Mouse (Mus musculus) heart, postnatal 0 days (tissue): ENCODE measurements at regions not wholly inside any gene's neighbourhood (a gene's known extent, or its start where the extent isn't known, plus 50 kb on each side); places are given as distances from the start of the nearest gene placed in this dataset.

Experiments
- ATAC-seq: fragments of 200-750 bp; cut with Nextera tagmentation; 2 replicates; pipeline ENCODE4 v1.8.0; 2017; ENCODE audit warnings: low read depth, moderate number of reproducible peaks, moderate library complexity; ENCODE audit not compliant: insufficient read depth
- DNase-seq: peaks from one replicate; pipeline ENCODE4 v3.0.0-alpha.2; 2016; ENCODE audit warnings: low spot score
- H3K27ac ChIP-seq: fragments of 300-500 bp; sonication (generic); 2 replicates; pipeline ENCODE4 v1.5.1; 2014; ENCODE audit warnings: low read depth, mild to moderate bottlenecking
- H3K27me3 ChIP-seq: fragments of 300-500 bp; sonication (generic); 2 replicates; pipeline ENCODE4 v1.6.1; 2014; ENCODE audit warnings: low read length, mixed read lengths; ENCODE audit not compliant: control insufficient read depth, insufficient read depth
- H3K36me3 ChIP-seq: fragments of 300-500 bp; sonication (generic); replicated peaks from 2 replicates; pipeline ENCODE4 v1.6.1; 2014; ENCODE audit warnings: low read length, mixed read lengths; ENCODE audit not compliant: control insufficient read depth, insufficient read depth
- H3K4me1 ChIP-seq: fragments of 300-500 bp; sonication (generic); 2 replicates; pipeline ENCODE4 v1.6.1; 2014; ENCODE audit warnings: antibody characterized with exemption; ENCODE audit not compliant: control insufficient read depth, insufficient read depth
- H3K4me2 ChIP-seq: fragments of 300-500 bp; sonication (generic); 2 replicates; pipeline ENCODE4 v1.6.1; 2014; ENCODE audit warnings: low read depth, mild to moderate bottlenecking, low read length, moderate library complexity
- H3K4me3 ChIP-seq: fragments of 300-500 bp; sonication (generic); 2 replicates; pipeline ENCODE4 v1.5.1; 2014; ENCODE audit warnings: low read depth, low read length
- H3K9ac ChIP-seq: fragments of 300-500 bp; sonication (generic); replicated peaks from 2 replicates; pipeline ENCODE4 v1.6.1; 2014; ENCODE audit warnings: low read depth, low read length, mixed read lengths
- H3K9me3 ChIP-seq: fragments of 300-500 bp; sonication (generic); replicated peaks from 2 replicates; pipeline ENCODE4 v1.6.1; 2016; ENCODE audit warnings: low read length; ENCODE audit not compliant: control insufficient read depth
- CTCF ChIP-seq: IDR thresholded peaks from 2 replicates; pipeline ENCODE4 v1.5.1; 2016; ENCODE audit warnings: antibody characterized with exemption, control low read depth, low read depth
- EP300 ChIP-seq: IDR thresholded peaks from 2 replicates; pipeline ENCODE4 v1.6.1; 2016; ENCODE audit warnings: antibody characterized with exemption, low read depth
- WGBS: fragments of 180-500 bp; shearing (Covaris S2); extraction: QIAGEN DNeasy Blood & Tissue Kit; methylation state at CpG from one replicate; pipeline ENCODE4 v1.1.7; 2014; 5-methylcytosine and 5-hydroxymethylcytosine counted together

DNA sequence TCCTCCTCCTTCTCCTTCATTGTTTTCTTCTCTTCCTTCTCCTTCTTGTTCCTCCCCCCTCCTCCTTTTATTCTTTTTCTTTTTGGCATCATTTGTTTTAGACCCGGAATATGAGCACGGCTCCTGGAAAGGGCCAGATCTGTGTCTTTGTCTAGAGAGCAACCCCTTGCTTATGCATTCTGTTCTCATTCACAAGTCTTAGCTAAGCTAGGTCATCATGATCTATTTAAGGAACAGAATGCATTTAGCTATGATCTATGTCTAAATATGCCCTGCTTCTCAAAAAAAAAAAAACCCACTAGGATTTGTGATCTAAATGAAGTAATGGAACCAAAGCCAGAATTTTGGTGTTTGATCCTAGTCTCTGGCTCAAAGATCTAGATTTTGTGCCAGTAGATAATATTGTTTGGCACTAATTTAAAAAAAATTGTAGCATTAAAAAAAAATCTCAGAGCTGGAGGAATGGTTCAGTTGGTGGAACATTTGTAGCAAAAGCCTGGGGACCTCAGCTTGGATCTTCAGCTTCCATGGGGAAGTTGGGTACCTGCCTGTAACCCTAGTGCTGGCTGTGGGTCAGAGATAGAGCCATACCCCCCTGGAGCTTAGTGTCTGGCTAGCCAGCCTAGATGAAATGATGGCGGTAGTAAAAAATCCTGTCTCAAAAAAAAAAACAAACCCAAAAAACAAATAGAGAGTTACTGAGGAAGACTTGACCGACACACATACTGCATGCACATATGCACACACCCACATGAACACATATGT, 100.5 kb upstream of the Got2 start:
- Histone ChIP-seq H3K9me3 (no peaks in the 10 kb centered on the region), H3K36me3 (no peaks in the 10 kb centered on the region), H3K4me1 (no peaks in the 10 kb centered on the region), H3K9ac (no peak overlapping the region), H3K4me3 (no peak overlapping the region), H3K27ac (no peak overlapping the region), H3K4me2 (no peak overlapping the region), H3K27me3 (no peaks in the 10 kb centered on the region)
- ATAC-seq, result no peak
- no peak for TF ChIP-seq EP300
- WGBS, result 83% methylated on average over 4 of the region's 4 CpGs
- DNase-seq, result no peak

DNA sequence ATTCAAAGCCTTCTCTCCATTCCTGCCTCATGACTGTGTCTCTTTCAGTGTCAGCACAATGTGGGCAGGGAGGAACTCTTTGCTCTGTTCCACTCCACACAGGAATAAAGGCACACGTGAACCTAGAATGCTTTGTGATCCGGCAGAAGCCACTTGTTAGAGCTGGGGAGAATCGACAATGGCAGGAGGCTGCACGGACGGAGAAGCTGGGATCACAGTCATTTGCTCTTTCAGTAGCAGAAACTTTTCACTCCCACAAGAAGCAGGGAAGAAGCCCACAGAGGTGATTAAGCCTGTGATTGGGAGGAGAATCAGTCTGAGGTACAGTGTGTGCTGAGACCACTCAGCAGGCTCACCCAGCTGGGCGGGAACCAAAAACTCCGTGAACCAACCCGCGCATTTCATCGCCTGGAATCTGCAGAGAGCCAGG, 98.7 kb upstream of the Got2 start:
- H3K27ac ChIP-seq, result no peak overlapping the region
- WGBS, result 34% methylated on average over 10 of the region's 10 CpGs
- H3K4me3 ChIP-seq, result no peak overlapping the region
- no peaks in the 10 kb centered on the region for H3K36me3 ChIP-seq
- no peaks in the 10 kb centered on the region for H3K9me3 ChIP-seq
- TF ChIP-seq CTCF, result no peak
- TF ChIP-seq EP300, result no peak
- no peaks in the 10 kb centered on the region for H3K27me3 ChIP-seq
- ATAC-seq (no peak), DNase-seq (no peak)
- no peak overlapping the region for H3K9ac ChIP-seq
- H3K4me1 ChIP-seq, result no peaks in the 10 kb centered on the region
- H3K4me2 ChIP-seq, result no peak overlapping the region

DNA sequence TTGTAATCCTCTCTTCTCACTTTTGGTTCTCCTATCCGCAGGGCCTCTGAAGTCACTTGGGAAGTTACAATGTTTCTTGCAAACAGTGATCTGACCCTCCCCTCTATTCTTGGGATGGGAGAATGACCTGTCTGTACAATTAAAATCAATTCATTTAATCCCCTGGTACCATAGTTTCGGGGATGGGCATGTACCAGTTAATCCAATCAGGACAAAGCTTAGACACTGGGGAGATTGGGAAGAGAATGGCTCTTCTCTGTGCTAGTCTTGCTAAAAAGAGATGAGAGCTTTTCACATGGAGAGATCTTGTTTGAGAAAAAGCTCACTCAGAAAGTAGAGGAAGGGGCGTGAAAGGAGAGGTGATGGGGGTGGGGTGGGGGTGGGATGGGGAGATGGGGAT, 98.1 kb upstream of the Got2 start:
- Histone ChIP-seq H3K27me3 (no peaks in the 10 kb centered on the region), H3K4me2 (no peak overlapping the region), H3K9me3 (no peaks in the 10 kb centered on the region), H3K4me1 (no peaks in the 10 kb centered on the region), H3K27ac (no peak overlapping the region), H3K36me3 (no peaks in the 10 kb centered on the region), H3K4me3 (no peak overlapping the region), H3K9ac (no peak overlapping the region)
- ATAC-seq (no peak), DNase-seq (no peak)
- 59% methylated on average over 3 of the region's 3 CpGs for WGBS
- no peak for TF ChIP-seq EP300

DNA sequence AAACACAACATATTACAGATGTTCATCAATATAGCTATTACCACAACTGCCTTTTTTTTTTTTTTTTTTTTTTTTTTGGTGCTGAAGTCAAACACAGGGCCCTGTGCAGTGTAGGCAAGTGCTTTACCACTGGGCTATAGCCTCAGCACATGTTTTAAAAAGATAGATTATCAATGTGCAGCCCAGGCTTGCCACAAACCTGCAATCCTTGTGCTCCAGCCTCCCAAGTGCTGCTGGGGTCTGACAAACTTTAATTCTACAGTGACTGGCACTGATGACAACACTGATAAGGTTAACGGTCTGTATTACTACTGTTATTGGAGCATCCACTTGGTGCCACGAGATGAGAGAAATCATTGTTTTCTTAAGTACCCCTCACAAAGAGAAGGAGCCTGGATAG, 95.3 kb upstream of the Got2 start:
- Histone ChIP-seq H3K9ac (no peak overlapping the region), H3K27ac (no peak overlapping the region), H3K4me2 (no peak overlapping the region), H3K4me1 (no peaks in the 10 kb centered on the region), H3K36me3 (no peaks in the 10 kb centered on the region), H3K4me3 (no peak overlapping the region), H3K9me3 (no peaks in the 10 kb centered on the region), H3K27me3 (no peaks in the 10 kb centered on the region)
- WGBS, result 59% methylated on average over 2 of the region's 2 CpGs
- ATAC-seq (no peak), DNase-seq (no peak)
- no peak for TF ChIP-seq CTCF
- no peak for TF ChIP-seq EP300

DNA sequence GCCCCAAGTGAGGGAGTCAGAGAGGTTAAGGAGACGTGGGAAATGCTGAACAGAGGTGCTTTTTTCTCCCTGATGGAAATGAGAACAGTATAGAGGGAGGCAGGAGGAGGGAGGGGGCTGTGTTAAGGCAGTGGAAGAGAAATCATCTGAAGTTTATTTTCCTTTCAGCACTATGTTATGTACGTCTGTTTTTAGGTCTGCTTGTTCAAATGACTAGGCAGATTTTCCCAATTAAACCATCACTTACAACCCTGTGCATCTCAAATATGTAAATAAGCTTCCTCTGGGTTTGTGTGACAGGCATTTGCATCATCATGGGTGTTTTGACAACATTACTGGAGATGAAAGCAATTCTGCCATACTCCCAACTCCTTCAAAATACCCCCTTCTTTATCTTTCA, 92.1 kb upstream of the Got2 start:
- no peak for DNase-seq
- ATAC-seq, result no peak
- no peaks in the 10 kb centered on the region for H3K27me3 ChIP-seq
- no peaks in the 10 kb centered on the region for H3K4me1 ChIP-seq
- no peak overlapping the region for H3K4me3 ChIP-seq
- H3K9me3 ChIP-seq, result no peaks in the 10 kb centered on the region
- 27% methylated on average over 2 of the region's 2 CpGs for WGBS
- no peaks in the 10 kb centered on the region for H3K36me3 ChIP-seq
- no peak overlapping the region for H3K4me2 ChIP-seq
- no peak overlapping the region for H3K9ac ChIP-seq
- TF ChIP-seq EP300, result no peak
- TF ChIP-seq CTCF, result no peak
- no peak overlapping the region for H3K27ac ChIP-seq

DNA sequence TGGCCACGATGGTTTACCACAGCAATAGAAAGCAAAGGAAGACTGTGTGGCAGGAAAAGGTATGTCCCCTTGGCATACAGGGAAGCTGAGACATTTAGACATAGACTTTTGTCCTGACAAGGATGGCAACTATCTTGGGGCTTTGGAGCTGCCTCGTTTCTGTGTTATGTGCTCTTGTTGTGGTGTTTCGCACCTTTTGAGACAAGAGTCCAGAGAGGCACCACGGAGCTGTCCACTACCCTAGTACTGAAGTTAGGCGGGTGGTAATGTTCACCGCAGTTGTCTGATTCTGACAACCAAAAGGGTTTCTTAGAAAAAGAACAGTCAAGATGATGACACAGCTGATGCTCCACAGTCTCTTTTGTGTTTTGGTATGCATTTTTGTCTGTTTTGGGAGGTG, 90.9 kb upstream of the Got2 start:
- 49% methylated on average over 6 of the region's 6 CpGs for WGBS
- no peak overlapping the region for H3K27ac ChIP-seq

More for the DNA sequence above, 90.9 kb upstream of the Got2 start:
- no peak overlapping the region for H3K9ac ChIP-seq
- TF ChIP-seq EP300 (no peak), CTCF (no peak)
- no peaks in the 10 kb centered on the region for H3K36me3 ChIP-seq
- DNase-seq (peak; percentile 11), ATAC-seq (no peak)
- H3K4me1 ChIP-seq, result no peaks in the 10 kb centered on the region
- no peaks in the 10 kb centered on the region for H3K27me3 ChIP-seq
- no peaks in the 10 kb centered on the region for H3K9me3 ChIP-seq
- no peak overlapping the region for H3K4me2 ChIP-seq
- H3K4me3 ChIP-seq, result no peak overlapping the region
